Mouse (Mus musculus) layer of hippocampus, postnatal 36 days (tissue): Measurements from ENCODE around the gene Igbp1. TPM values are rescaled to one million over a fixed set of nuclear protein-coding genes. Genes with fewer than 3 reads are reported as not detected.
A peak's percentile ranks its signal among the peaks of the same experiment; 100 is the strongest.

ENCODE experiments used
- DNase-seq, 2 experiments: peaks; one replicate each; pipeline ENCODE4 v3.0.0; 2022
- total RNA-seq, 2 experiments: library from RNA; stranded (reverse); gene quantifications; 2 replicates each; pipeline ENCODE4 v1.2.3; 2021

The Igbp1 gene
- 10 to 100 TPM; 35.7 to 36.4 TPM for total RNA-seq

GRCm38 (mm10) chrX:100494068-100494978 lies at the start of gene Igbp1:
Igbp1 (plus strand) TSS chrX:100494291.
- peak; percentile 67 to 75 for DNase-seq

- DNase-seq: no peak
These were observed 26.0 kb upstream of the Igbp1 start for GRCm38 (mm10) chrX:100468047-100468446.

DNA sequence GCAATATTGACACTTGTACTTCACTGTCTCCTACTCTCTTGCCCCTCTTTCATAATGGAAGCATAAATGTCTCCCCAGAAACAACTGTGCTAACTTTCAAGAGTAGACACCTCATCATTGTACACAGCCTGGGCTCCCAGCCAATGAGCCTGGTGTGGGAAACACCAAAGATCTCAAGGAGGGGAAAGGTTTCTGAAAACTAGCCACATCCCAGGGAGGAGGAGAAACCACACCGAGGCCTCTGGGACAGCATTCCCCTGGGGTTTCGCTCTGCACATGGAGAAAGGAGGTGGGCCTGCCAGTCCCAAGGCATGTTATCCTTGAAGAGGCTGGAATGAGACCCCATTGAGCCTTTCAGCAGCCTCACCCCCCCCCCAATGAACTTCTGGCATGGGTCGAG lies 24.0 kb upstream of the Igbp1 start:
- DNase-seq: no peak

DNA sequence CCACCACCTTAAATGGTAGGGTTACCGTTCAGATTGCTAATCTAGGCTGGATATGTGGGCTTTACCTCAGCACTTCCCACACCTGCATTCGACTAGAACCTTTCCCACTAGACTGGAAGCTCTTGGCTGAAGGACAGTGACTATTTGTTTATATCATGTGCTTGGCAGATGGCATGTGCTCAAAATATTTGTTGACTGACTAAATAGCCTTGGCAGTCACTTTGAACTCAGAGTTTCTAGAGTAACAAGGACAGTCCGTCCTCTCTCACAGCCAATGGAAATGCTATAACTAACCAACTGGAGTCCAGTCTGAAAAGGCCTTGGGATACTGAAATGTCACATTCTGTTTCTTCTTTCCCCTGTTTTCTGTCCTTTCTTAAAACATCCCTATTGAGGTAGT lies 22.6 kb upstream of the Igbp1 start:
- DNase-seq: no peak

GRCm38 (mm10) chrX:100475569-100476223 lies 18.4 kb upstream of the Igbp1 start:
- DNase-seq: no peak

- peak; percentile 19 to 38 for DNase-seq
These were observed 13.8 kb upstream of the Igbp1 start for GRCm38 (mm10) chrX:100480317-100480716.

DNA sequence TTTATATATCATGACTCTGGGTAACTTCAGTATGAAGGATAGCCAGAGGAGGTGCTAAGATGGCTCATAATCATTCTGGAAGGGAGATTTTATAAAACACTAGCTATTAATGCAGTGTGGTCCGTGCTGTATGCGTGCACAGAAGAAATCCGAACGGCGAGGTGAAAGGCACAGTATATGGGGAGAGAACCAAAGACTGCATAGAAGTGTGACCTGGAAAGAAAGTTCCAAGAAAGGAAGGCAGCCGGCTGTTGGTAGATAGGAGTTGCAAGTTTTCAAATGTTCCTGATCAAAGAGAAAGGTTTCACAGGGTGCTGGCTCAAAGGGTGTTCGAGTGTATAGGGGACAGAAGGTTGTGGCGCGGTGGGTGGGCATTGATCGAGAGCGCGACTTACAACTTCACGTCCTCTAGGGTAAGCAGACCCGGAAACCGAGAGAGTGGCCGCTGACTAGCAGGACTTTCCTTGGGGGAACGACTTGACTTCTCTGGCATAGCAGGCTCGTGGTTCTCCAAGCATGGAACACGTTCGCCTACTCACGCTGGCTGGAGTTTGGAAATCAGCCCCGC lies 507 bp upstream of the Igbp1 start:
- no peak for DNase-seq

GRCm38 (mm10) chrX:100504175-100504851 lies 10.2 kb downstream of the Igbp1 start:
- DNase-seq: no peak

DNA sequence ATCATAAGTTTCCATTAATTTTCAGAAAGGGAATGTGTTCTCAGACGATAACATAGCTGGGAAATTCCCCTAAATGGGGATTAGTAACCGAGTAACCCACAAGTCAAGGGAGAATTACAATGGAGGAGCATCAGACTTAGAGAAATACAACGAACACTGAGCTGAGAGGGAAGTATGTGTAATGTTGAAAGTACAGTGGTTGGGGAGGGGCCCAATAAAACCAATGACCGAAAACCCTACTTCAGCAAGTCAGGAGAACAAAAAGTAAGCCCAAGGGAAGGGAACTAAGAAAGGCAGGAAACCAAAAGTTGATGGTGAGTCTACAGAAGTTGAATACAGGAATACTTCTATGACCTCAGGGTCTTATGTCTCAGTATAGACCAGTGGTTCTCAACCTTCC lies 14.1 kb downstream of the Igbp1 start:
- no peak for DNase-seq

- DNase-seq: no peak
These were observed 15.8 kb downstream of the Igbp1 start for GRCm38 (mm10) chrX:100509921-100510320.

DNA sequence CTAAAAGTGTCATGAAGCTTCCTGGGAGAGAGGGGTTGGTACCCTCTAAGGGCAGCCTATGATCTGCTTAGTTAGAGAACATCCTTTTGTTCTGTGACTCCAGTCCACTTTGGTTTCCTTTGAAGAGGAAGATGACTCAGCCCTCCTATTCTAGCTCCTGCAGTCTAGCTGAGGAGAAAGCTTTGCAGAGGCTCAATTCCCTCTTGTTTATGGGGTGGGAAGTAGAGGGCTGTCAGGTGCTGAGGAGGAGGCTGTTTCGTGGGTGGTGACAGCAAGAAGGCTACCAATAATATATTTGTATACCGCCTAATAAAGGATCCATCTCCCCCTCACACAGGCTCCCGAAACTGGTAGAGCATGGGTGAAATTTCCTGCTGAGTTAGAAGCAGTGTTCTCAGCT lies 22.6 kb downstream of the Igbp1 start:
- DNase-seq: no peak

DNA sequence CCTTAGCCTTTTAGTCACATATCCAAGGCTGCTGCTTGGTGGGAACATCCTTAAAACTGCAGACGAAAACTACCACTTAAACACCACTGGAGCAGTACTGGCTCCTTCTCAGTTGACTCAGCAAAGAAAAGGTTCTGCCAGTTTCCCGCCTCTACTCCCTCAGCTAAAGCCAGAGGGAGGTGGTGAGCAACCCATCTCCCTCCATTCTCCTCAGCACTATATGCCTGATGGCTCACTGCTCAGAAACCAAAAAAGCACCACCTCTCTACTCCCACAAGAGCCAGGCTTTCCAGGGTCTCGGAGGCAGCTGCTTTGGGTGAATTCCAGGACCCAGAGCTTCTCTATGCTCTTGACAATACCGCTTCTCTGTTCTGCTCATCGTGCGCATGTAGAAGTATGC lies 23.5 kb downstream of the Igbp1 start:
- no peak for DNase-seq

GRCm38 (mm10) chrX:100518532-100518931 lies 24.4 kb downstream of the Igbp1 start:
- no peak for DNase-seq

DNA sequence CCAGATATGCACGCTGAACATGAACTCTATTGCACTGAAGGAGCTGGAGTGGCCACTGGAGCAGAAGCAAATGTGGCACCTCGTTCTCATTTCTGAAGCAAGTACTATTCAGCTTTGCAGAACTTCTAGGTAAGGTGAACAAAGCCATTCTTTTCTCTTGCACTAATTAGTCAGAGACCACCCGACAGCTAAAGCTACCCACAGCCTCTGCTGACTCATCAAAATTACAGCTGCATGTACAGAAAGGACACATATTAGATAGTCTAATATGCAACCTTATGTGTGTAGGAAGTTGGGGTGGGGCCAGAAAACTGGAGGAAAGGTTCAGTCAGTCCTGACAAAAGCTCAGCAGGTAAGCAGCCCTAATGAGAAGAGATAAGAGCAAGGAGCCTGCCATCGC lies 30.4 kb downstream of the Igbp1 start, which contains the start of gene Dgat2l6:
Dgat2l6 (plus strand) TSS at position 368 of the 400 bp plus-strand sequence.
- no peak for DNase-seq

DNA sequence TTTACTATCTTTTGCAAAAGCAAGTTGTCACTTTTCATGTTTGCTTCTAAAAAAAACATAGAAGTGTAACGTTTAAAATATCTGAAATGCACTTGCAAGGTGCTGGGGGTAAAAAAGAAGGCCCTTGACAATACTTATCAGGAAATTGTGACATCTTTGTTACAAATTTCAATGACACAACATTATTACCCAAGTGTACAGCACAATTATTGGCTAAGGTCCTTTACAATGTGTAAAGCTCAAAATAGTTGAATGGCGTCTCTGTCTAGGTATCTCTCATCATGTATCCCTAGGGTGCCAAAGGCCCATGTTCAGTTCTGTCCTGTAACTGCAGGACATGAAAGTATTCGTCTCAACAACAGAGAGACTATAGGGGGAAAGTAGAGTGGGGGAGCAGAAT lies 61.9 kb downstream of the Igbp1 start:
- no peak for DNase-seq

DNA sequence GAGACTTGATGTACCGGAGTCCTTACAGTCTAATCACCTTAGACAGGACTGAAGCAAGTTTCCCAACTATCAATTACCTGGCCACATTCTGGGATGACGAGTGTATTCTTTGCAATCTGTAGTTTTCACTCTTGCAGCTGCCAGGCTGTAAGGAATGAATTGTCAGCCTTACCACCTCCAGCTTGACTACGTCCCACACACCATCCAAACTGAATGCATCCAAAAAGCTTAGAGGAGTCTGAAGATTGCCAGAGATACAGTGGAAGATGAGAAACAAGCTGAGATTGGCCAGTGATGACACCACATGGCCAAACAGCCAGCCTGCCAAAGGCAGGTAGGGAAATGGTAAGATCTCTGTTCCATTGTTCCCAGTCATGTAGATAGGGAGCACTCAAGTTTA lies 71.6 kb downstream of the Igbp1 start:
- no peak for DNase-seq

Other genes starting within 250 kb of the Igbp1 start
- gene Otud6a, start 65.3 kb upstream of the Igbp1 start, total RNA-seq: not detected
- gene Awat2, start 51.6 kb upstream of the Igbp1 start, total RNA-seq: under 1 TPM in 1 of 2 experiments, not detected in 1; 0.35 TPM
- under 1 TPM; 0.20 to 0.61 TPM for gene Dgat2l6, start 30.5 kb downstream of the Igbp1 start, total RNA-seq
- not detected for gene Awat1, start 78.0 kb downstream of the Igbp1 start, total RNA-seq
- gene P2ry4, start 100.6 kb downstream of the Igbp1 start, total RNA-seq: under 1 TPM in 1 of 2 experiments, not detected in 1; 0.07 TPM
- under 1 TPM; 0.35 to 0.50 TPM for gene Arr3, start 111.2 kb downstream of the Igbp1 start, total RNA-seq
- under 1 TPM; 0.52 to 0.73 TPM for gene Kif4, start 131.4 kb downstream of the Igbp1 start, total RNA-seq
- 10 to 100 TPM; 44.2 to 44.7 TPM for gene Pdzd11, start 132.3 kb downstream of the Igbp1 start, total RNA-seq
- gene Gdpd2, start 235.6 kb downstream of the Igbp1 start, total RNA-seq: 10 to 100 TPM; 10.8 to 12.2 TPM